ENCODE assay signal across 8 mouse cellular contexts in genomic region chr14:31323189-31323588, GRCm38 (mm10). TPM values are rescaled to one million over a fixed set of nuclear protein-coding genes. Genes with fewer than 3 reads are reported as not detected.
DNase-seq lines count a peak whose midpoint lies in the region; ATAC-seq and TF ChIP-seq lines count a peak whose summit lies in the region.

No protein-coding gene starts in this region.

- TF ChIP-seq CTCF in MEL (IDR thresholded peaks at IDR 0.05 in 2 of 3, conservative IDR thresholded peaks at IDR 0.05 in 1 of 3; ENCODE audit: control insufficient read depth in 1 of 3, insufficient read depth in 1 of 3, low read depth in 2 of 3, low read length in 3 of 3, poor library complexity in 1 of 3, severe bottlenecking in 1 of 3), result no peak

- H3K4me2 ChIP-seq in intestine, embryonic 14.5 days (ENCODE audit: low read length), result peak overlapping the region; percentile 59

- peak overlapping the region; percentile 61 for H3K9ac ChIP-seq in MEL (ENCODE audit: control insufficient read depth, low read depth, low read length, poor library complexity, severe bottlenecking)
- H3K9ac ChIP-seq in intestine, embryonic 14.5 days (ENCODE audit: low read length), result no peak overlapping the region

- no peak for TF ChIP-seq POLR2A in MEL (IDR thresholded peaks at IDR 0.05; ENCODE audit: control insufficient read depth in 1 of 2, insufficient read depth in 1 of 2, low read depth in 1 of 2, low read length in 2 of 2, poor library complexity in 1 of 2)

- H3K4me3 ChIP-seq in MEL (ENCODE audit: control insufficient read depth in 1 of 2, insufficient read depth in 1 of 2, low read depth in 2 of 2, low read length in 2 of 2), result peak overlapping the region; percentile 57 to 64
- H3K4me3 ChIP-seq in intestine, embryonic 14.5 days (ENCODE audit: low read depth, low read length), result peak overlapping the region; percentile 32; the same call in 1 of the 2 replicates
- H3K4me3 ChIP-seq in macrophage (ENCODE audit: inconsistent target), result peak overlapping the region; percentile 26

- peak; percentile 79 for DNase-seq in heart, adult 11 months
- no peak for DNase-seq in heart, postnatal 4 days
- peak; percentile 35 for DNase-seq in MEL (ENCODE audit: low read depth, low spot score)
- DNase-seq in intestine, embryonic 14.5 days (ENCODE audit: low spot score), result no peak
- no peak for DNase-seq in layer of hippocampus, postnatal 10 days (ENCODE audit: low spot score in 2 of 2)
- no peak for DNase-seq in embryo, embryonic 11 days

- H3K79me2 ChIP-seq in MEL (ENCODE audit: control insufficient read depth, insufficient read depth, low read length, poor library complexity), result no peaks in the 10 kb centered on the region
- no peaks in the 10 kb centered on the region for H3K79me2 ChIP-seq in macrophage (ENCODE audit: inconsistent target)

- no peak for ATAC-seq in intestine, embryonic 14.5 days (replicated peaks; ENCODE audit: low FRiP score, low TSS enrichment, low read depth)
- no peak for ATAC-seq in megakaryocyte progenitor cell, adult 5-6 weeks (replicated peaks; ENCODE audit: poor library complexity)

- no peak for TF ChIP-seq EP300 in MEL (IDR thresholded peaks at IDR 0.05; ENCODE audit: low read depth in 1 of 2, low read length in 2 of 2)

- H3K4me1 ChIP-seq in MEL (ENCODE audit: control insufficient read depth in 1 of 2, insufficient read depth in 2 of 2, low read length in 2 of 2), result peaks cover 4 to 5% of the 10 kb centered on the region in 2 experiments
- no peaks in the 10 kb centered on the region for H3K4me1 ChIP-seq in intestine, embryonic 14.5 days (replicated peaks; ENCODE audit: control insufficient read depth, insufficient read depth, low read length)

- TF ChIP-seq RAD21 in MEL (IDR thresholded peaks at IDR 0.05; ENCODE audit: low read depth, low read length), result no peak

- H3K27me3 ChIP-seq in MEL (ENCODE audit: control insufficient read depth in 1 of 2, insufficient read depth in 2 of 2, low read length in 2 of 2), result no peaks in the 10 kb centered on the region
- no peaks in the 10 kb centered on the region for H3K27me3 ChIP-seq in intestine, embryonic 14.5 days (replicated peaks; ENCODE audit: control insufficient read depth, insufficient read depth, low read length)

- 82% methylated on average over 4 of the region's 4 CpGs for WGBS in intestine, embryonic 14.5 days
- WGBS in macrophage (ENCODE audit: missing documents), result 60% methylated on average over 4 of the region's 4 CpGs

- H3K9me3 ChIP-seq in MEL (replicated peaks; ENCODE audit: insufficient read depth, low read length), result no peaks in the 10 kb centered on the region
- H3K9me3 ChIP-seq in intestine, embryonic 14.5 days (ENCODE audit: control insufficient read depth, low read length), result no peaks in the 10 kb centered on the region

- peaks cover 0 to 7% of the 10 kb centered on the region in 2 experiments; a peak in 2 of 4 replicates for H3K36me3 ChIP-seq in MEL (ENCODE audit: control insufficient read depth in 1 of 2, insufficient read depth in 2 of 2, low read length in 2 of 2)
- no peaks in the 10 kb centered on the region for H3K36me3 ChIP-seq in intestine, embryonic 14.5 days (ENCODE audit: control insufficient read depth, insufficient read depth, low read length)
- H3K36me3 ChIP-seq in macrophage (ENCODE audit: inconsistent target), result no peaks in the 10 kb centered on the region

- H3K27ac ChIP-seq in MEL (ENCODE audit: control insufficient read depth, low read depth, low read length), result peak overlapping the region; percentile 76
- no peak overlapping the region for H3K27ac ChIP-seq in intestine, embryonic 14.5 days (ENCODE audit: low read depth)
- H3K27ac ChIP-seq in macrophage, result no peak overlapping the region

TF ChIP-seq in MEL, 35 proteins besides CTCF, POLR2A, EP300 and RAD21:
- TF ChIP-seq GABPA (IDR thresholded peaks at IDR 0.05; ENCODE audit: low read depth, low read length), result no peak
- no peak for TF ChIP-seq MEF2A (IDR thresholded peaks at IDR 0.05; ENCODE audit: extremely low read depth, insufficient replicate concordance, low read depth, low read length, poor library complexity, severe bottlenecking)
- TF ChIP-seq ZC3H11A (IDR thresholded peaks at IDR 0.05; ENCODE audit: low read depth, low read length), result no peak
- no peak for TF ChIP-seq SIN3A (IDR thresholded peaks at IDR 0.05; ENCODE audit: low read length)

RNA-seq across cellular contexts. Expression of gene Dnah1, which starts 0.5 kb away (rescaled TPM):
- total RNA-seq in heart, postnatal 4 days (2021), result under 1 TPM; 0.21 to 0.29 TPM
- 0.03 and 0.04 TPM in 2 replicates for total RNA-seq in MEL (2012; rRNA removed)
- polyA plus RNA-seq in MEL (2012; ENCODE audit: insufficient read depth in 1 of 2, insufficient read length in 2 of 2, low read depth in 1 of 2, low replicate concordance in 2 of 2, missing spikeins in 1 of 2) (under 1 TPM in 1 of 2 experiments, not detected in 1; 0.11 TPM), macrophage (2018) (not detected in 3 replicates)
- polyA plus RNA-seq in intestine, embryonic 14.5 days (2014; fragmentation: Nextera tagmentation; extraction: Ambion mirVana), result 5.4 and 6.9 TPM in 2 replicates
- total RNA-seq in macrophage (2018; cell fraction: chromatin; rRNA removed), result under 1 TPM in 10 of 26 experiments, not detected in 16; 0.03 to 0.28 (median 0.06) TPM
- total RNA-seq in macrophage (2018; cell fraction: cytosol; rRNA removed), result under 1 TPM in 5 of 26 experiments, not detected in 21; under 0.01 to 0.03 (median under 0.01) TPM
- total RNA-seq in macrophage (2018; cell fraction: nucleus; rRNA removed), result under 1 TPM in 1 of 26 experiments, not detected in 25; 0.05 TPM
- total RNA-seq in megakaryocyte progenitor cell, adult 5-6 weeks (2015), result 0.12 and 0.27 TPM in 2 replicates
- total RNA-seq in megakaryocyte progenitor cell, adult 5-6 weeks (2017), result 0.04 and 0.07 TPM in 2 replicates
- 1 to 10 TPM; 2.2 to 2.4 TPM for total RNA-seq in layer of hippocampus, postnatal 10 days (2021)

RNA-seq across cellular contexts. Expression of gene Capn7, which starts 13.2 kb away (rescaled TPM):
- total RNA-seq in heart, postnatal 4 days (2021), result 10 to 100 TPM; 36.1 to 36.7 TPM
- total RNA-seq in MEL (2012; rRNA removed), result 23.2 and 24.9 TPM in 2 replicates
- polyA plus RNA-seq in MEL (2012; ENCODE audit: insufficient read depth in 1 of 2, insufficient read length in 2 of 2, low read depth in 1 of 2, low replicate concordance in 2 of 2, missing spikeins in 1 of 2) (10 to 100 TPM; 30.0 to 83.7 TPM), macrophage (2018) (31.0 to 52.6 TPM (median 34.4 TPM) in 3 replicates)
- polyA plus RNA-seq in intestine, embryonic 14.5 days (2014; fragmentation: Nextera tagmentation; extraction: Ambion mirVana), result 37.0 and 43.3 TPM in 2 replicates
- 100 to 1,000 TPM in 5 of 26 experiments, 10 to 100 TPM in 21; 59.3 to 111 (median 86.1) TPM for total RNA-seq in macrophage (2018; cell fraction: chromatin; rRNA removed)
- 10 to 100 TPM; 22.3 to 42.5 (median 29.8) TPM for total RNA-seq in macrophage (2018; cell fraction: cytosol; rRNA removed)
- 10 to 100 TPM; 37.4 to 97.5 (median 56.2) TPM for total RNA-seq in macrophage (2018; cell fraction: nucleus; rRNA removed)
- total RNA-seq in megakaryocyte progenitor cell, adult 5-6 weeks (2015), result 56.8 and 59.6 TPM in 2 replicates
- 52.7 and 62.3 TPM in 2 replicates for total RNA-seq in megakaryocyte progenitor cell, adult 5-6 weeks (2017)
- total RNA-seq in layer of hippocampus, postnatal 10 days (2021), result 10 to 100 TPM; 39.9 to 41.5 TPM

Comparison
In these comparisons a context has a peak if more than half of its experiments do, and no peak if none do; other contexts are left out.
1. DNase-seq: peak in heart, adult 11 months (single experiment) and MEL (single experiment); none in heart, postnatal 4 days (single experiment), intestine, embryonic 14.5 days (single experiment), layer of hippocampus, postnatal 10 days (0 of 2) and embryo, embryonic 11 days (single experiment).
2. Peak in every context shown above with its lines, with median percentiles within 50 percentile points of each other: H3K4me3 ChIP-seq.